Mouse (Mus musculus) neutrophil, adult 5-6 weeks (primary cell): ENCODE results near the gene Ptch2. TPM values are rescaled to one million over a fixed set of nuclear protein-coding genes. Genes with fewer than 3 reads are reported as not detected.

Source experiments
- ATAC-seq: fragments of 151-379, 151-347 bp; 2 replicates; pipeline ENCODE4 v1.8.0; 2017; ENCODE audit warnings: mild to moderate bottlenecking, moderate TSS enrichment; ENCODE audit not compliant: insufficient number of reproducible peaks, poor library complexity, low FRiP score, severe bottlenecking; ENCODE audit errors: extremely low read depth
- total RNA-seq: library from RNA; stranded (forward); fragments of 200-1000 nt; gene quantifications from 2 replicates; pipeline ENCODE4 v1.2.3, GENCODE M21; 2017

Gene Ptch2
- total RNA-seq, 1 experiment from 2014 or later = 0.35 TPM

GRCm38 (mm10) chr4:117146176-117146575 lies 50.3 kb downstream of the Ptch2 start:
- peak; percentile 78 for ATAC-seq

GRCm38 (mm10) chr4:117148047-117148713 lies 52.3 kb downstream of the Ptch2 start:
- no peak for ATAC-seq

GRCm38 (mm10) chr4:117148815-117149214 lies 52.9 kb downstream of the Ptch2 start:
- ATAC-seq = no peak

- no peak for ATAC-seq
Observed at GRCm38 (mm10) chr4:117149291-117150211, 53.7 kb downstream of the Ptch2 start.

- ATAC-seq = no peak
Observed at GRCm38 (mm10) chr4:117150212-117150733, 54.4 kb downstream of the Ptch2 start.

- ATAC-seq = no peak
Observed at GRCm38 (mm10) chr4:117151416-117151815, 55.5 kb downstream of the Ptch2 start.

- ATAC-seq = no peak
Observed at GRCm38 (mm10) chr4:117152714-117153113, 56.8 kb downstream of the Ptch2 start.

GRCm38 (mm10) chr4:117155020-117155791 lies 59.3 kb downstream of the Ptch2 start:
- no peak for ATAC-seq

GRCm38 (mm10) chr4:117155792-117156355 lies 60.0 kb downstream of the Ptch2 start, which contains the start of gene Rps8:
Rps8 (minus strand) TSS chr4:117156243.
- peak; percentile 92 for ATAC-seq

GRCm38 (mm10) chr4:117156372-117156771 lies 60.5 kb downstream of the Ptch2 start:
- no peak for ATAC-seq

GRCm38 (mm10) chr4:117159666-117160065 lies 63.8 kb downstream of the Ptch2 start:
- no peak for ATAC-seq

- ATAC-seq = no peak
Observed at GRCm38 (mm10) chr4:117161183-117161582, 65.3 kb downstream of the Ptch2 start.

Other genes with a start within 250 kb of the Ptch2 start
- gene Zswim5, start 218.7 kb upstream of the Ptch2 start, total RNA-seq = 0.12 TPM in 1 of 2 replicates, not detected in the other
- 50.2 and 63.2 TPM in 2 replicates for gene Urod, start 101.7 kb upstream of the Ptch2 start, total RNA-seq
- gene Hectd3, start 100.8 kb upstream of the Ptch2 start, total RNA-seq = 41.3 and 50.8 TPM in 2 replicates
- 12.8 and 24.6 TPM in 2 replicates for gene Eif2b3, start 76.7 kb upstream of the Ptch2 start, total RNA-seq
- 58.1 and 59.0 TPM in 2 replicates for gene Btbd19, start 29.6 kb downstream of the Ptch2 start, total RNA-seq
- 0.61 TPM in 1 of 2 replicates, not detected in the other for gene Tctex1d4, start 30.7 kb downstream of the Ptch2 start, total RNA-seq
- gene Plk3, start 37.9 kb downstream of the Ptch2 start, total RNA-seq = 24.2 and 25.4 TPM in 2 replicates
- gene Rps8, start 60.2 kb downstream of the Ptch2 start, total RNA-seq = 1,061 and 1,103 TPM in 2 replicates
- 0.35 TPM in 1 of 2 replicates, not detected in the other for gene Kif2c, start 86.6 kb downstream of the Ptch2 start, total RNA-seq
- not detected in 2 replicates for gene Tmem53, start 155.9 kb downstream of the Ptch2 start, total RNA-seq
- gene Armh1, start 156.1 kb downstream of the Ptch2 start, total RNA-seq = not detected in 2 replicates